Mouse (Mus musculus) monocyte, adult 5-6 weeks (primary cell): ENCODE measurements around the gene Rapgef3. TPM values are rescaled to one million over a fixed set of nuclear protein-coding genes. Genes with fewer than 3 reads are reported as not detected.

Experiments
- ATAC-seq: fragments of 153-309, 156-312 bp; replicated peaks from 2 replicates; pipeline ENCODE4 v1.8.0; 2017; ENCODE audit warnings: mild to moderate bottlenecking; ENCODE audit not compliant: low TSS enrichment, insufficient number of reproducible peaks, severe bottlenecking, poor library complexity, low FRiP score
- total RNA-seq: library from RNA; stranded (forward); fragments of 200-1000, 200-491, 200-594 nt; gene quantifications from 3 replicates; pipeline ENCODE4 v1.2.3, GENCODE M21; 2017

Rapgef3 gene
- total RNA-seq, 1 experiment from 2014 or later: 1.8 TPM

- ATAC-seq: no peak
Measured at GRCm38 (mm10) chr15:97731111-97731510, 36.7 kb downstream of the Rapgef3 start, which contains the start of gene Endou. TSS of gene Endou (minus strand) at chr15:97731339.

- ATAC-seq: no peak
Measured at GRCm38 (mm10) chr15:97730365-97730764, 37.4 kb downstream of the Rapgef3 start.

GRCm38 (mm10) chr15:97728804-97729203, 39.0 kb downstream of the Rapgef3 start:
- ATAC-seq: no peak

- no peak for ATAC-seq
Measured at GRCm38 (mm10) chr15:97728394-97728793, 39.4 kb downstream of the Rapgef3 start.

GRCm38 (mm10) chr15:97727520-97727919, 40.3 kb downstream of the Rapgef3 start:
- ATAC-seq: no peak

- no peak for ATAC-seq
Measured at GRCm38 (mm10) chr15:97727048-97727447, 40.7 kb downstream of the Rapgef3 start.

GRCm38 (mm10) chr15:97726310-97726709, 41.5 kb downstream of the Rapgef3 start:
- ATAC-seq: no peak

- ATAC-seq: no peak
Measured at GRCm38 (mm10) chr15:97725198-97725785, 42.5 kb downstream of the Rapgef3 start.

GRCm38 (mm10) chr15:97724346-97725197, 43.2 kb downstream of the Rapgef3 start:
- ATAC-seq: no peak

- no peak for ATAC-seq
Measured at GRCm38 (mm10) chr15:97723536-97724345, 44.0 kb downstream of the Rapgef3 start.

- ATAC-seq: no peak
Measured at GRCm38 (mm10) chr15:97721008-97721701, 46.6 kb downstream of the Rapgef3 start.

- ATAC-seq: no peak
Measured at GRCm38 (mm10) chr15:97720026-97720675, 47.6 kb downstream of the Rapgef3 start.

GRCm38 (mm10) chr15:97719494-97719893, 48.3 kb downstream of the Rapgef3 start:
- no peak for ATAC-seq

GRCm38 (mm10) chr15:97718535-97719155, 49.1 kb downstream of the Rapgef3 start:
- no peak for ATAC-seq

- ATAC-seq: peak; percentile 19; the same call in 1 of the 2 replicates
Measured at GRCm38 (mm10) chr15:97717861-97718534, 49.8 kb downstream of the Rapgef3 start.

GRCm38 (mm10) chr15:97716782-97717181, 51.0 kb downstream of the Rapgef3 start:
- ATAC-seq: no peak

GRCm38 (mm10) chr15:97715734-97716133, 52.0 kb downstream of the Rapgef3 start:
- ATAC-seq: no peak
